Mouse (Mus musculus): ENCODE data around the gene Tpp2. TPM values are rescaled to one million over a fixed set of nuclear protein-coding genes. Genes with fewer than 3 reads are reported as not detected.

Tpp2 gene
- 124 TPM for polyA plus RNA-seq (2014; fragmentation: Illumina TruSeq; extraction: RNeasy Lipid Tissue Mini Kit (QIAGEN cat#74804); ENCODE audit: low read depth, low replicate concordance)

DNA sequence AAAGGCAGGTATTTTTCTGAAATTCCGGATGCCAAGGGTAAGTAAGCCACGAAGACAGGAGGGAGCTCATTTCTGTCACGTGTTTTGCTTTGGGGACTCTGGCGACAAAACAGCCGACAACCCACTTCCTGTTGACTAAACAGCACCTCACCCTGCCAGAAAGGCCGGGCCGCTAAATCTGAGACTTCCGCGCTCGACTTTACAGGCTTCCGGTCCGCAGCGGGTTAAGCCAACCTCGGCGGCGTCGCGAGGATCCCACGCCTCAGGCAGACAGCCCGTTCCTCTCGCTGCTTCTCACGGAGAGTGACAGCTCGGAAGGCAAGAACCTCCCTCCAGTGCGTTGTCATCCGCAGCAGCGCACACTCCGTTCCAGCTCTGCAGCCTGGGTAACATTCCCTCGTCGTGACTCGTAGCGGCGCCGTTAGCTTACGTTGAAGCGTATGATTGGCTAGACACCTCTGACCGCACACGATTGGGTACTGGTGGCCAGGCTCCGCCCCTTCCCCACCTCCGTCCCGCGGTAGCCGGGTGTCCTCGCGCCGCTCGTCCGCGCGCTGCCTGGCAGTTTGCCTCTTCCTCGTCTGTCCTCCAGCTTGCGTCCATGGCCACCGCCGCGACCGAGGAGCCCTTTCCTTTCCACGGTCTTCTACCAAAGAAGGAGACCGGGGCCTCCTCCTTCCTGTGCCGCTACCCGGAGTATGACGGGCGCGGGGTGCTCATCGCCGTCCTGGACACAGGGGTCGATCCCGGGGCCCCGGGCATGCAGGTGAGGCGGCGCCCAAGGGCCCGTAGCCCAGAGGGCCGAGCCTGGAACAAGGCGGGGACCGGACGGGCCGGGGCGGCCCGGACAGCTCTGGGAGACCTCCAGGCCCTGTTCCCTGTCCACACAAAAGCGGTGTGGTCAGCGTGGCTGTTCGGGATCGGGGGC, at the start of gene Tpp2:
Gene Tpp2 (plus strand): TSS at position 160 of the 928 bp plus-strand sequence.

DNA sequence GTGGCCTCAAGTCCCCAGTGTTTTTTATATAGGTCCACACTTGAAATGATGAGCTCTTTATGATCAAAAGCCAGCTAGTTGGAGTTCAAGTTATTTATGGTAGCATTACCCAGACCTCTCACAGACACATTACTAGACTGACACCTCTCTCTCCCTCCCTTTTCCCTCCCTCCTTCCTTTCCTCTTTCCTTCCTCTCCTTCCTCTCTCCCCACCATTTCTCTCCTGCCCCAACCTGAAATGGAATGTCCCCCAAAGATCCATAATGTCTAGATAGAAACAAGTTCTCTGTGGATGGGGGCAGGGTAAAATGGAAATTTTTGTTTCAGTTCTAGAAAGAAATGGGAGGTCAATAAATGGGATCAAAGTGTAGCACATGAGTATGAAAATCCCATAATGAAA, 86.5 kb downstream of the Tpp2 start, which contains the start of gene Mettl21c:
Gene Mettl21c (minus strand): TSS at position 101 of the 400 bp plus-strand sequence.

Other genes with a start within 250 kb of the Tpp2 start
- gene 1500015O10Rik, start 203.0 kb upstream of the Tpp2 start, polyA plus RNA-seq (2014; fragmentation: Illumina TruSeq; extraction: RNeasy Lipid Tissue Mini Kit (QIAGEN cat#74804); ENCODE audit: low read depth, low replicate concordance): 52.4 TPM
- 202 TPM for gene Uxs1, start 105.8 kb upstream of the Tpp2 start, polyA plus RNA-seq (2014; fragmentation: Illumina TruSeq; extraction: RNeasy Lipid Tissue Mini Kit (QIAGEN cat#74804); ENCODE audit: low read depth, low replicate concordance)
- gene Mettl21c, start 86.4 kb downstream of the Tpp2 start, polyA plus RNA-seq (2014; fragmentation: Illumina TruSeq; extraction: RNeasy Lipid Tissue Mini Kit (QIAGEN cat#74804); ENCODE audit: low read depth, low replicate concordance): not detected
- 0.35 TPM for gene Gm8251, start 128.3 kb downstream of the Tpp2 start, polyA plus RNA-seq (2014; fragmentation: Illumina TruSeq; extraction: RNeasy Lipid Tissue Mini Kit (QIAGEN cat#74804); ENCODE audit: low read depth, low replicate concordance)
- 49.4 TPM for gene Tex30, start 168.8 kb downstream of the Tpp2 start, polyA plus RNA-seq (2014; fragmentation: Illumina TruSeq; extraction: RNeasy Lipid Tissue Mini Kit (QIAGEN cat#74804); ENCODE audit: low read depth, low replicate concordance)
- 21.3 TPM for gene Kdelc1, start 185.2 kb downstream of the Tpp2 start, polyA plus RNA-seq (2014; fragmentation: Illumina TruSeq; extraction: RNeasy Lipid Tissue Mini Kit (QIAGEN cat#74804); ENCODE audit: low read depth, low replicate concordance)
- gene Bivm, start 185.3 kb downstream of the Tpp2 start, polyA plus RNA-seq (2014; fragmentation: Illumina TruSeq; extraction: RNeasy Lipid Tissue Mini Kit (QIAGEN cat#74804); ENCODE audit: low read depth, low replicate concordance): 53.8 TPM
- 33.6 TPM for gene Ercc5, start 214.1 kb downstream of the Tpp2 start, polyA plus RNA-seq (2014; fragmentation: Illumina TruSeq; extraction: RNeasy Lipid Tissue Mini Kit (QIAGEN cat#74804); ENCODE audit: low read depth, low replicate concordance)

Measured in adrenal gland, adult 10 weeks (tissue).